Mouse (Mus musculus): ENCODE results near the gene Ehmt1. TPM values are rescaled to one million over a fixed set of nuclear protein-coding genes. Genes with fewer than 3 reads are reported as not detected.
A peak's percentile ranks its signal among the peaks of the same experiment; 100 is the strongest.

Gene Ehmt1
- total and polyA plus RNA-seq, 3 experiments: 31.9 to 55.8 TPM; not detected in 1

GRCm38 (mm10) chr2:24781253-24781652 lies 138.2 kb downstream of the Ehmt1 start:
- Histone ChIP-seq H3K4me1 (ENCODE audit: control insufficient read depth in 1 of 2, insufficient read depth in 2 of 2, low read length in 2 of 2) (no peaks in the 10 kb centered on the region), H3K9ac (ENCODE audit: control insufficient read depth, low read depth, low read length, poor library complexity, severe bottlenecking) (no peak overlapping the region), H3K4me3 (ENCODE audit: control insufficient read depth in 1 of 2, insufficient read depth in 1 of 2, low read depth in 2 of 2, low read length in 2 of 2) (no peak overlapping the region), H3K27me3 (ENCODE audit: control insufficient read depth in 1 of 2, insufficient read depth in 2 of 2, low read length in 2 of 2) (peaks cover 0 to 3% of the 10 kb centered on the region in 2 experiments; a peak in 3 of 4 replicates), H3K79me2 (ENCODE audit: control insufficient read depth, insufficient read depth, low read length, poor library complexity) (no peaks in the 10 kb centered on the region), H3K27ac (ENCODE audit: control insufficient read depth, low read depth, low read length) (no peak overlapping the region), H3K9me3 (replicated peaks; ENCODE audit: insufficient read depth, low read length) (no peaks in the 10 kb centered on the region), H3K36me3 (ENCODE audit: control insufficient read depth in 1 of 2, insufficient read depth in 2 of 2, low read length in 2 of 2) (no peaks in the 10 kb centered on the region)
- no peak for TF ChIP-seq TAL1 (IDR thresholded peaks at IDR 0.05; ENCODE audit: low read length)
- TF ChIP-seq ZC3H11A (IDR thresholded peaks at IDR 0.05; ENCODE audit: low read depth, low read length): peak; percentile 19; the same call in 1 of the 2 replicates
- TF ChIP-seq CTCF (IDR thresholded peaks at IDR 0.05 in 2 of 3, conservative IDR thresholded peaks at IDR 0.05 in 1 of 3; ENCODE audit: control insufficient read depth in 1 of 3, insufficient read depth in 1 of 3, low read depth in 2 of 3, low read length in 3 of 3, poor library complexity in 1 of 3, severe bottlenecking in 1 of 3): peak; percentile 35 to 49 (median 43)
- peak; percentile 53 for TF ChIP-seq RAD21 (IDR thresholded peaks at IDR 0.05; ENCODE audit: low read depth, low read length)
- TF ChIP-seq SMC3 (IDR thresholded peaks at IDR 0.05; ENCODE audit: low read depth, low read length): peak; percentile 12; the same call in 1 of the 2 replicates
- DNase-seq (ENCODE audit: low read depth, low spot score): peak; percentile 39

DNA sequence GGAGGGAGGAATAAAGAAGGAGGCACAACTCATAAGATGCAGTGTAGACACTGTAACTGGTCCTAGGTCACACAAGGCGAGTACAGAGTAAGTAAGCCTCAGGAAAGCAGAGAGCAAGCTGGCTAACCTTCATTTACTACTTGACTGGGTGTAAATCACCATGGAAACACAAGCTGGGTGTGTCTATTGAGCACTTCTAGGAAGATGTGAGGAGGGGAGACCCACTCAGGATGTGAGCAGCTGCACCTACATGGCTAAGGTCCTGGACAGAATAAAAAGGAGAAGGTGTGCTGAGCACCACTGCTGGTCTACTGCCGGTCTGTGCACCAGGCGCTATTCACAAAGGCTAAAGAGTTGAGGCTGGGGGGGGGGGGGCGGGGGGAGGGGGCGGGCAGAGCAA lies 142.6 kb downstream of the Ehmt1 start:
- Histone ChIP-seq H3K79me2 (ENCODE audit: control insufficient read depth, insufficient read depth, low read length, poor library complexity) (no peaks in the 10 kb centered on the region), H3K4me1 (ENCODE audit: control insufficient read depth in 1 of 2, insufficient read depth in 2 of 2, low read length in 2 of 2) (no peaks in the 10 kb centered on the region), H3K9ac (ENCODE audit: control insufficient read depth, low read depth, low read length, poor library complexity, severe bottlenecking) (no peak overlapping the region), H3K27ac (ENCODE audit: control insufficient read depth, low read depth, low read length) (no peak overlapping the region), H3K27me3 (ENCODE audit: control insufficient read depth in 1 of 2, insufficient read depth in 2 of 2, low read length in 2 of 2) (peaks cover 0 to 1% of the 10 kb centered on the region in 2 experiments; a peak in 2 of 4 replicates), H3K4me3 (ENCODE audit: control insufficient read depth in 1 of 2, insufficient read depth in 1 of 2, low read depth in 2 of 2, low read length in 2 of 2) (no peak overlapping the region), H3K9me3 (replicated peaks; ENCODE audit: insufficient read depth, low read length) (no peaks in the 10 kb centered on the region), H3K36me3 (ENCODE audit: control insufficient read depth in 1 of 2, insufficient read depth in 2 of 2, low read length in 2 of 2) (no peaks in the 10 kb centered on the region)
- TF ChIP-seq KAT2A (conservative IDR thresholded peaks at IDR 0.05; ENCODE audit: low read depth, low read length) (no peak), MEF2A (IDR thresholded peaks at IDR 0.05; ENCODE audit: extremely low read depth, insufficient replicate concordance, low read depth, low read length, poor library complexity, severe bottlenecking) (no peak), MXI1 (IDR thresholded peaks at IDR 0.05; ENCODE audit: low read depth, low read length) (no peak), NELFE (IDR thresholded peaks at IDR 0.05; ENCODE audit: low read depth, low read length) (no peak), CTCF (IDR thresholded peaks at IDR 0.05 in 2 of 3, conservative IDR thresholded peaks at IDR 0.05 in 1 of 3; ENCODE audit: control insufficient read depth in 1 of 3, insufficient read depth in 1 of 3, low read depth in 2 of 3, low read length in 3 of 3, poor library complexity in 1 of 3, severe bottlenecking in 1 of 3) (no peak), MAFK (IDR thresholded peaks at IDR 0.05; ENCODE audit: borderline replicate concordance, low read depth, low read length) (no peak), SIN3A (IDR thresholded peaks at IDR 0.05; ENCODE audit: low read length) (no peak), TBP (IDR thresholded peaks at IDR 0.05; ENCODE audit: low read depth, low read length) (no peak), POLR2A (IDR thresholded peaks at IDR 0.05; ENCODE audit: control insufficient read depth in 1 of 2, insufficient read depth in 1 of 2, low read depth in 1 of 2, low read length in 2 of 2, poor library complexity in 1 of 2) (no peak), TAL1 (IDR thresholded peaks at IDR 0.05; ENCODE audit: low read length) (no peak), GATA1 (IDR thresholded peaks at IDR 0.05; ENCODE audit: low read depth, low read length) (no peak), EP300 (IDR thresholded peaks at IDR 0.05; ENCODE audit: low read depth in 1 of 2, low read length in 2 of 2) (no peak)
- no peak for DNase-seq (ENCODE audit: low read depth, low spot score)

All from MEL (cell line).